Mouse (Mus musculus) kidney, adult 2 months (tissue): ENCODE measurements around the gene Atp7b.
A peak's percentile ranks its signal among the peaks of the same experiment; 100 is the strongest.

Source experiments
- CTCF ChIP-seq: fragments of 200-500 bp; conservative IDR thresholded peaks from 2 replicates; pipeline ENCODE4 v1.5.1; 2011; ENCODE audit warnings: low read depth, mild to moderate bottlenecking, control low read depth, low read length, moderate library complexity, mixed read lengths; ENCODE audit not compliant: insufficient read depth, insufficient read length
- POLR2A ChIP-seq: fragments of 200-500 bp; IDR thresholded peaks from one replicate; pipeline ENCODE4 v1.6.1; 2011; ENCODE audit warnings: low read depth, low read length, control low read depth

- TF ChIP-seq POLR2A: peak; percentile 89
- no peak for TF ChIP-seq CTCF
Measured at GRCm38 (mm10) chr8:22060446-22060889, 363 bp upstream of the Atp7b start, which contains the start of gene Alg11.
